Mouse (Mus musculus) skeletal muscle tissue, postnatal 0 days (tissue): ENCODE results near the gene Saxo2. TPM values are rescaled to one million over a fixed set of nuclear protein-coding genes. Genes with fewer than 3 reads are reported as not detected.

Source experiments
- polyA plus RNA-seq: library from polyadenylated mRNA; unstranded; fragments of >200 nt; fragmentation: Nextera tagmentation; extraction: Ambion mirVana; gene quantifications from 2 replicates; pipeline ENCODE4 v1.2.1, GENCODE M21; 2015

The Saxo2 gene
- polyA plus RNA-seq: 3.6 and 4.5 TPM in 2 replicates

GRCm38 (mm10) chr7:82648353-82649080 is at the start of gene Saxo2, which contains the start of gene Efl1:
Gene Saxo2 (minus strand): TSS chr7:82648528.
Gene Efl1 (plus strand): TSS chr7:82648614.

Other genes with a start within 250 kb of the Saxo2 start
- gene Efl1, start 86 bp upstream of the Saxo2 start, polyA plus RNA-seq: 8.9 and 9.9 TPM in 2 replicates
- gene Mex3b, start 218.8 kb upstream of the Saxo2 start, polyA plus RNA-seq: 4.4 and 4.6 TPM in 2 replicates